Mouse (Mus musculus) G1E (cell line): ENCODE data around the gene Fam81a.

Source experiments
- CTCF ChIP-seq: IDR thresholded peaks from 2 replicates; pipeline ENCODE4 v1.5.1; 2012; ENCODE audit warnings: low read depth, low read length, inconsistent platforms, mixed read lengths
- GATA1 ChIP-seq: IDR thresholded peaks from 2 replicates; pipeline ENCODE4 v1.6.1; 2012; ENCODE audit warnings: borderline replicate concordance, low read length, inconsistent platforms, mixed read lengths
- GATA2 ChIP-seq: IDR thresholded peaks from 2 replicates; pipeline ENCODE4 v1.6.1; 2012; ENCODE audit warnings: low read depth, low read length, inconsistent platforms, borderline replicate concordance
- POLR2AphosphoS5 ChIP-seq: IDR thresholded peaks from 2 replicates; pipeline ENCODE4 v1.6.1; 2012; ENCODE audit warnings: low read depth, low read length, inconsistent platforms; ENCODE audit not compliant: insufficient replicate concordance
- TAL1 ChIP-seq: conservative IDR thresholded peaks from 2 replicates; pipeline ENCODE4 v1.6.1; 2012; ENCODE audit warnings: low read depth, low read length, inconsistent platforms, mixed read lengths

DNA sequence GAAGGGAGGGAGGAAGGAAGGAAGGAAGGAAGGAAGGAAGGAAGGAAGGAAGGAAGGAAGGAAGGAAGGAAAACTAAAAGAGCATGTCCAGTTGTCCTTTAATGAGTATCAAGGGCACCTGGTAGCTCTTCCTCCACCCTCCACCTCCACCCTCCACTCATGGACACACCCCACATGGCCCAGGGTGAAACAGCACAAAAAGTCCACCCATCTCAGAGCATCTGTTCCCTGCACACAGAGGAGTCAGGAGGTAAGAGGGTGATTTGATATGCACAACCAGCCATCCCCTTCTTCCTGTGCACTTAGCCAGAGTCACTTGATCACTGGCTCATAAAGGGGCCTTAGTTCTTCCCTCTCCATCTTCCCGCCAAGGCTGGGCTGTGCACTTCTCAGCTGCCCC lies 99.4 kb downstream of the Fam81a start:
- TF ChIP-seq CTCF (no peak), TAL1 (no peak), GATA1 (no peak), GATA2 (no peak), POLR2AphosphoS5 (no peak)
